Mouse (Mus musculus) E14TG2a.4 (cell line): ENCODE measurements around the gene Zfp36l2.

ENCODE experiments used
- CTCF ChIP-seq: conservative IDR thresholded peaks from 2 replicates; pipeline ENCODE4 v1.5.1; 2014; ENCODE audit warnings: low read length
- NANOG ChIP-seq: IDR thresholded peaks from 2 replicates; pipeline ENCODE4 v1.6.1; 2014; ENCODE audit warnings: borderline replicate concordance, low read length, mixed read lengths

GRCm38 (mm10) chr17:84197912-84198344 lies 10.2 kb upstream of the Zfp36l2 start:
- TF ChIP-seq CTCF, result no peak
- TF ChIP-seq NANOG, result no peak
